Mouse (Mus musculus) erythroblast, embryonic 14.5 days (primary cell): ENCODE data around the gene Rdh13.

Experiments
- GATA1 ChIP-seq: IDR thresholded peaks from 2 replicates; pipeline ENCODE4 v1.6.1; 2012; ENCODE audit warnings: low read length, inconsistent platforms, mixed read lengths
- TAL1 ChIP-seq: IDR thresholded peaks from 3 replicates; pipeline ENCODE4 v1.6.1; 2012; ENCODE audit warnings: low read length, inconsistent platforms, mixed read lengths

- no peak for TF ChIP-seq TAL1
- TF ChIP-seq GATA1: no peak
Measured at GRCm38 (mm10) chr7:4482281-4482680, 36.8 kb upstream of the Rdh13 start.
